Mouse (Mus musculus) MEL (cell line): ENCODE data around the gene D1Ertd622e. TPM values are rescaled to one million over a fixed set of nuclear protein-coding genes. Genes with fewer than 3 reads are reported as not detected.
"Not testable (repeated sequence)": the region's sequence is repeated elsewhere in the genome, so short reads cannot be mapped to it uniquely, and the experiment has no call there.

Source experiments
- DNase-seq: peaks from one replicate; pipeline ENCODE4 v3.0.0; 2011; ENCODE audit warnings: low read depth, low spot score
- H3K27ac ChIP-seq: 2 replicates; pipeline ENCODE4 v1.5.1; 2012; ENCODE audit warnings: low read depth, mild to moderate bottlenecking, control low read depth, low read length, moderate library complexity; ENCODE audit not compliant: control insufficient read depth
- H3K27me3 ChIP-seq, 2 experiments: fragments of 150-350 bp in 1 of 2; sonication (generic) in 1 of 2; 2 replicates each; pipeline ENCODE4 v1.6.1; 2012; ENCODE audit warnings: low read length in 2 of 2, mild to moderate bottlenecking in 2 of 2, improper control_type of control experiment in 1 of 2, moderate library complexity in 1 of 2; ENCODE audit not compliant: insufficient read depth in 2 of 2, control insufficient read depth in 1 of 2
- H3K36me3 ChIP-seq, 2 experiments: 2 replicates each; pipeline ENCODE4 v1.6.1; 2012 to 2014; ENCODE audit warnings: low read length in 2 of 2, improper control_type of control experiment in 1 of 2, inconsistent platforms in 1 of 2, mild to moderate bottlenecking in 1 of 2; ENCODE audit not compliant: insufficient read depth in 2 of 2, control insufficient read depth in 1 of 2
- H3K4me1 ChIP-seq, 2 experiments: fragments of 150-350 bp in 1 of 2; sonication (generic) in 1 of 2; 2 replicates each; pipeline ENCODE4 v1.6.1; 2012; ENCODE audit warnings: low read length in 2 of 2, improper control_type of control experiment in 1 of 2, mild to moderate bottlenecking in 1 of 2; ENCODE audit not compliant: insufficient read depth in 2 of 2, control insufficient read depth in 1 of 2
- H3K4me3 ChIP-seq, 2 experiments: fragments of 150-350 bp in 1 of 2; sonication (generic) in 1 of 2; 2 replicates each; pipeline ENCODE4 v1.5.1; 2012; ENCODE audit warnings: low read depth in 2 of 2, low read length in 2 of 2, mild to moderate bottlenecking in 2 of 2, moderate library complexity in 2 of 2, control low read depth in 1 of 2, improper control_type of control experiment in 1 of 2; ENCODE audit not compliant: control insufficient read depth in 1 of 2, insufficient read depth in 1 of 2
- H3K79me2 ChIP-seq: 2 replicates; pipeline ENCODE4 v1.6.1; 2012; ENCODE audit warnings: mild to moderate bottlenecking, low read length, moderate library complexity; ENCODE audit not compliant: control insufficient read depth, poor library complexity, insufficient read depth
- H3K9ac ChIP-seq: 2 replicates; pipeline ENCODE4 v1.6.1; 2012; ENCODE audit warnings: low read depth, mild to moderate bottlenecking, control low read depth, low read length, moderate library complexity; ENCODE audit not compliant: control insufficient read depth, poor library complexity, severe bottlenecking
- H3K9me3 ChIP-seq: fragments of 150-350 bp; sonication (generic); replicated peaks from 2 replicates; pipeline ENCODE4 v1.6.1; 2012; ENCODE audit warnings: mild to moderate bottlenecking, low read length, improper control_type of control experiment, moderate library complexity; ENCODE audit not compliant: insufficient read depth
- CHD1 ChIP-seq: IDR thresholded peaks from 2 replicates; pipeline ENCODE4 v1.6.1; 2012; ENCODE audit warnings: low read depth, mild to moderate bottlenecking, inconsistent platforms, low read length, improper control_type of control experiment
- CHD2 ChIP-seq: IDR thresholded peaks from 2 replicates; pipeline ENCODE4 v1.6.1; 2011; ENCODE audit warnings: low read length, improper control_type of control experiment
- CTCF ChIP-seq, 3 experiments: IDR thresholded peaks in 2 of 3; conservative IDR thresholded peaks in 1 of 3; 2 replicates each; pipeline ENCODE4 v1.5.1; 2011 to 2012; ENCODE audit warnings: low read length in 3 of 3, low read depth in 2 of 3, mild to moderate bottlenecking in 2 of 3, improper control_type of control experiment in 1 of 3, inconsistent platforms in 1 of 3, mixed read lengths in 1 of 3, moderate library complexity in 1 of 3; ENCODE audit not compliant: control insufficient read depth in 1 of 3, insufficient read depth in 1 of 3, poor library complexity in 1 of 3, severe bottlenecking in 1 of 3
- ELF1 ChIP-seq: IDR thresholded peaks from 2 replicates; pipeline ENCODE4 v1.6.1; 2014; ENCODE audit warnings: low read depth, mild to moderate bottlenecking, inconsistent platforms, low read length, improper control_type of control experiment, moderate library complexity
- EP300 ChIP-seq, 2 experiments: IDR thresholded peaks; 2 replicates each; pipeline ENCODE4 v1.6.1; 2011; ENCODE audit warnings: improper control_type of control experiment in 2 of 2, low read length in 2 of 2, low read depth in 1 of 2, mild to moderate bottlenecking in 1 of 2
- ETS1 ChIP-seq: IDR thresholded peaks from 2 replicates; pipeline ENCODE4 v1.6.1; 2012; ENCODE audit warnings: low read depth, mild to moderate bottlenecking, inconsistent platforms, low read length, improper control_type of control experiment, moderate library complexity
- GABPA ChIP-seq: IDR thresholded peaks from 2 replicates; pipeline ENCODE4 v1.6.1; 2012; ENCODE audit warnings: low read depth, mild to moderate bottlenecking, inconsistent platforms, low read length, improper control_type of control experiment, moderate library complexity
- HCFC1 ChIP-seq: IDR thresholded peaks from 2 replicates; pipeline ENCODE4 v1.6.1; 2012; ENCODE audit warnings: low read depth, mild to moderate bottlenecking, inconsistent platforms, low read length, improper control_type of control experiment, moderate library complexity
- JUND ChIP-seq: IDR thresholded peaks from 2 replicates; pipeline ENCODE4 v1.6.1; 2011; ENCODE audit warnings: low read depth, mild to moderate bottlenecking, improper control_type of control experiment, low read length
- MAX ChIP-seq: IDR thresholded peaks from 2 replicates; pipeline ENCODE4 v1.6.1; 2011; ENCODE audit warnings: low read length, improper control_type of control experiment
- MAZ ChIP-seq: IDR thresholded peaks from 2 replicates; pipeline ENCODE4 v1.6.1; 2012; ENCODE audit warnings: low read depth, mild to moderate bottlenecking, inconsistent platforms, low read length, improper control_type of control experiment
- MEF2A ChIP-seq: IDR thresholded peaks from 2 replicates; pipeline ENCODE4 v1.6.1; 2014; ENCODE audit warnings: low read depth, mild to moderate bottlenecking, inconsistent platforms, low read length, improper control_type of control experiment; ENCODE audit not compliant: poor library complexity, insufficient replicate concordance, severe bottlenecking; ENCODE audit errors: extremely low read depth
- MYB ChIP-seq: IDR thresholded peaks from 2 replicates; pipeline ENCODE4 v1.6.1; 2011; ENCODE audit warnings: mild to moderate bottlenecking, low read depth, low read length, improper control_type of control experiment
- MYC ChIP-seq: IDR thresholded peaks from 2 replicates; pipeline ENCODE4 v1.6.1; 2011; ENCODE audit warnings: low read depth, mild to moderate bottlenecking, low read length, improper control_type of control experiment, moderate library complexity
- POLR2AphosphoS5 ChIP-seq: IDR thresholded peaks from 2 replicates; pipeline ENCODE4 v1.6.1; 2012; ENCODE audit warnings: low read depth, borderline replicate concordance, mild to moderate bottlenecking, inconsistent platforms, low read length, moderate library complexity, mixed read lengths
- SIN3A ChIP-seq: IDR thresholded peaks from 2 replicates; pipeline ENCODE4 v1.6.1; 2012; ENCODE audit warnings: low read length, improper control_type of control experiment, inconsistent platforms
- TBP ChIP-seq: IDR thresholded peaks from 2 replicates; pipeline ENCODE4 v1.8.0; 2011; ENCODE audit warnings: low read depth, low read length, improper control_type of control experiment
- ZNF384 ChIP-seq: IDR thresholded peaks from 2 replicates; pipeline ENCODE4 v1.6.1; 2012; ENCODE audit warnings: low read depth, mild to moderate bottlenecking, inconsistent platforms, low read length, improper control_type of control experiment
- polyA plus RNA-seq, 2 experiments: library from polyadenylated mRNA; stranded (reverse) in 1 of 2; unstranded in 1 of 2; fragments of >175 nt in 1 of 2; fragments of >200 nt in 1 of 2; gene quantifications; 2 replicates each; pipeline versions ENCODE4 v1.2.1 to v1.2.4; 2012; ENCODE audit warnings: low replicate concordance in 2 of 2, low read depth in 1 of 2; ENCODE audit not compliant: insufficient read length in 2 of 2, insufficient read depth in 1 of 2, missing spikeins in 1 of 2
- total RNA-seq: library from RNA; depleted of rRNA; stranded (reverse); fragments of 300-350 nt; gene quantifications from 2 replicates; pipeline ENCODE4 v1.2.3, GENCODE M21; 2012

Gene D1Ertd622e
- total and polyA plus RNA-seq, 3 experiments, result 26.8 to 53.9 (median 46.5) TPM

DNA sequence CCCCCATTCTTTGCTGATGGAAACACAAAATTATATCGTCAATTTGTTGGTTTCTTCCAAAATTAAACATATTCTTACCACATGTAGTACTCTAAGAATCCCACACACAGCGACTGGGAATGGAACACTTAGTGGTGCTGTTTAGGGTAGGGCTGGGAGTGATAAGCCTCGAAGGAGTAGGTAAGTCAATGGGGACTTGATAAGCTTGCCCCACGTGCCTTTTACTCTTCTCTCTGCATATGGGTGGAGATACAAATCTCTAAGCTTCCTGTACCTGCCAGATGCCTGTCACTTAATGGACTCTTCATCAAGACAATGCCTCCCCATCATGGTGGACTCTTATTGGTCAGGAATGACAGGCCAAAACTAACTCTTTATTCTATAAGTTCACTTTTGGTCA is 78.8 kb downstream of the D1Ertd622e start (continued):
- no peak for TF ChIP-seq GABPA
- TF ChIP-seq MYB, result no peak

DNA sequence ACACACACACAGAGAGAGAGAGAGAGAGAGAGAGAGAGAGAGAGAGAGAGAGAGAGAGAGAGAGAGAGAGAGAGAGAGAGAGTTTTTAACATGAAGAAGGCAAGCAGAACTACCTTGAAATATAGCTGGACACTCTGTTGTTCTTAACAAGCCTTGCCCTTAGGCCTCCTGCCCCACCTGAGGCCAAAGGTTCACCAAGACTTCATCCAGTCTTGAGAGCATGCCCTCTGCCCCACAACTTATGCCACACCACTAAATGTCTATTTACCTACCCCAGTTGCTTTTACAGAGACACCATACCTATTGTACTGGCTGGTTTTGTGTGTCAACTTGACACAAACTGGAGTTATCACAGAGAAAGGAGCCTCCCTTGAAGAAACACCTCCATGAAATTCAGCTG is 81.2 kb downstream of the D1Ertd622e start:
- not testable (repeated sequence) for DNase-seq, H3K9me3 ChIP-seq, H3K79me2 ChIP-seq

DNA sequence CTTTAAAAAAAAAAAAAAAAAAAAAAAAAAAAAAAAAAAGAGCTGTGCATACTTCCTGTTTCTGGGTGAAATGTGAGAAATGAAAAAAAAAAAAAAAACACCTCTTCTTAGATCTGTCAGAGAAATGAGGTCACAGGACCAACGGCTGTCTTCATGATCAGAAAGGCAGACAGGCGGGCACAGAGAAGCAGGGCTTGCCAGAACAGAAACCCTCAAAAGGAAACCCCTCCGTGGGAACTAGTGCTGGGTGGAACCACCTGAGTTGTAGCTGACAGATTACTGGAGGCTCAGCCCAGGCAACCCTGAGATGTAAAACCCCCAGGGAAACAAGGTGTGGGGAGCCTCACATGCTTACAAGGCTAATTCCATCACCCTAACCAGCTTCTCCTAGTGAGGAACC is 81.6 kb downstream of the D1Ertd622e start:
- Histone ChIP-seq H3K4me1 (peaks cover 5 to 6% of the 10 kb centered on the region in 2 experiments; a peak in 3 of 4 replicates), H3K27me3 (no peaks in the 10 kb centered on the region), H3K79me2 (no peaks in the 10 kb centered on the region), H3K9ac (peak overlapping the region; percentile 39), H3K27ac (peak overlapping the region; percentile 36)
- peak; percentile 82 for DNase-seq
- TF ChIP-seq ETS1 (peak; percentile 70), EP300 (IDR thresholded peaks at IDR 0.05; ENCODE audit: low read depth in 1 of 2, low read length in 2 of 2) (peak in 1 of 2 experiments; percentile 39; a peak in 1 of 4 replicates), ELF1 (0 out of 2 replicates have a peak, but pooled peaks have one; percentile 50), ZNF384 (peak; percentile 89), MYB (0 out of 2 replicates have a peak, but pooled peaks have one; percentile 55), TBP (no peak)
- TF ChIP-seq, all 39 proteins: peak for 5
- no peaks in the 10 kb centered on the region for H3K9me3 ChIP-seq
- H3K36me3 ChIP-seq, result peaks cover 0 to 6% of the 10 kb centered on the region in 2 experiments; a peak in 2 of 4 replicates
- peak overlapping the region; percentile 2 to 20; a peak in 3 of 4 replicates for H3K4me3 ChIP-seq

More for the DNA sequence above, 81.2 kb downstream of the D1Ertd622e start:
- not testable (repeated sequence) for H3K27me3 ChIP-seq, H3K36me3 ChIP-seq, H3K4me1 ChIP-seq
- Histone ChIP-seq H3K4me3 (peak overlapping the region in 1 of 2 experiments; percentile 20; a peak in 1 of 4 replicates), H3K27ac (peak overlapping the region; percentile 36), H3K9ac (peak overlapping the region; percentile 39)
- peak; percentile 81 for TF ChIP-seq JUND
- TF ChIP-seq, all 39 proteins: peak for 1; not testable (repeated sequence) for 38

DNA sequence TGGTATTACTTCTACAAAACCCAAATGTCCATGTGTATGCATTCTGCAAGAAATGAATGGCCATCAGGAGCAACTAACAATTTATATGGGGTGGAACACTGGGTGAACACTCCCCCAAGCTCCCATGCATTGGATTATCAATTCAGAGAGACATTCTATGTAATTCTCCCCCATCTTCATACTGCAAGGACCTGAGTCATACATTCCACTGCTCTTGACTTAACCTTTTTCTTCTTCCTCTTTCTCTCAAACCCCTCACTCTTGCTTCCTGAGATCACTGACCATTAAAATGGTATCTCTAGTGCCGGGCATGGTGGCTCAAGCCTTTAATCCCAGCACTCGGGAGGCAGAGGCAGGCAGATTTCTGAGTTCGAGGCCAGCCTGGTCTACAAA is 83.9 kb downstream of the D1Ertd622e start:
- DNase-seq, result peak; percentile 54
- H3K36me3 ChIP-seq, result peaks cover 0 to 6% of the 10 kb centered on the region in 2 experiments; a peak in 2 of 4 replicates
- H3K9ac ChIP-seq, result no peak overlapping the region
- H3K27ac ChIP-seq, result no peak overlapping the region
- no peaks in the 10 kb centered on the region for H3K9me3 ChIP-seq
- no peaks in the 10 kb centered on the region for H3K27me3 ChIP-seq
- H3K79me2 ChIP-seq, result no peaks in the 10 kb centered on the region
- H3K4me3 ChIP-seq, result no peak overlapping the region
- TF ChIP-seq CTCF (IDR thresholded peaks at IDR 0.05 in 2 of 3, conservative IDR thresholded peaks at IDR 0.05 in 1 of 3; ENCODE audit: control insufficient read depth in 1 of 3, insufficient read depth in 1 of 3, low read depth in 2 of 3, low read length in 3 of 3, poor library complexity in 1 of 3, severe bottlenecking in 1 of 3) (no peak), CHD1 (no peak), MYB (no peak), HCFC1 (no peak), MAX (no peak), ELF1 (no peak), MAZ (no peak), POLR2AphosphoS5 (no peak), MEF2A (no peak), MYC (no peak), CHD2 (no peak), SIN3A (no peak)
- peaks cover 2 to 6% of the 10 kb centered on the region in 2 experiments; a peak in 3 of 4 replicates for H3K4me1 ChIP-seq
